Mouse (Mus musculus) cortical plate, adult 2 months (tissue): ENCODE results near the gene Cd59a. TPM values are rescaled to one million over a fixed set of nuclear protein-coding genes. Genes with fewer than 3 reads are reported as not detected.

Experiments
- H3K27ac ChIP-seq: fragments of 200-500 bp; 2 replicates; pipeline ENCODE4 v1.5.1; 2012; ENCODE audit warnings: low read length, control low read depth, inconsistent platforms; ENCODE audit not compliant: insufficient read depth
- H3K4me1 ChIP-seq: fragments of 200-500 bp; 2 replicates; pipeline ENCODE4 v1.6.1; 2011; ENCODE audit warnings: low read length; ENCODE audit not compliant: control insufficient read depth, insufficient read depth
- H3K4me3 ChIP-seq: fragments of 200-500 bp; 2 replicates; pipeline ENCODE4 v1.5.1; 2011; ENCODE audit warnings: mild to moderate bottlenecking, low read length, control low read depth; ENCODE audit not compliant: insufficient read depth
- CTCF ChIP-seq: fragments of 200-500 bp; IDR thresholded peaks from 2 replicates; pipeline ENCODE4 v1.5.1; 2011; ENCODE audit warnings: mild to moderate bottlenecking, control low read depth, low read length; ENCODE audit not compliant: insufficient read depth; ENCODE audit errors: extremely low read depth
- POLR2A ChIP-seq: fragments of 200-500 bp; IDR thresholded peaks from 2 replicates; pipeline ENCODE4 v1.6.1; 2011; ENCODE audit warnings: mild to moderate bottlenecking, low read length, control low read depth; ENCODE audit not compliant: insufficient read depth; ENCODE audit errors: extremely low read depth
- polyA plus RNA-seq: library from polyadenylated mRNA; depleted of rRNA; stranded (reverse); fragments of >200 nt; gene quantifications from 2 replicates; pipeline ENCODE4 v1.2.3, GENCODE M21; 2012

The Cd59a gene
- polyA plus RNA-seq, 1 experiment, result 14.9 TPM

DNA sequence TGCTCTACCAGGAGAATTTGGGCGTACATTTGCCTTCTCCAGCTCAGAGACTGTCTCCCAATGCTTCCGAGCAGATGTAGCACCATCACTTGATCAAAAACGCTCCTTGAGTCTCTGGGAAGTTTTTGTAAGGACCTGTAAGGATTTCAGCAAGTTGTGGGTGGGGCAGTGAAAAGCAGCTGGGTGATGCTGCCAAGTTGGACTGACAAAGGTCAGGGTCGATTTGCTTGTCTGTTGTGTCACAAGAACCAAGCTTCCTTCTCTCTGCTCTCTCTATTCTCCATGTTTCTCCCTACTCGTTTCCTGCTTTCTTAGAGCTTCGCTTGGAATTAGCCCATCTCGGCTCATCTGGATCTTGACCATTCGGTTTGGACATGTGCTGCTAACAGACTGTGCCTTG lies 46.5 kb downstream of the Cd59a start:
- TF ChIP-seq POLR2A (no peak), CTCF (no peak)
- Histone ChIP-seq H3K4me1 (no peaks in the 10 kb centered on the region), H3K4me3 (no peak overlapping the region), H3K27ac (no peak overlapping the region)

GRCm38 (mm10) chr2:104144004-104144403 lies 48.4 kb downstream of the Cd59a start:
- TF ChIP-seq CTCF (no peak), POLR2A (no peak)
- Histone ChIP-seq H3K4me3 (no peak overlapping the region), H3K4me1 (no peaks in the 10 kb centered on the region), H3K27ac (no peak overlapping the region)

DNA sequence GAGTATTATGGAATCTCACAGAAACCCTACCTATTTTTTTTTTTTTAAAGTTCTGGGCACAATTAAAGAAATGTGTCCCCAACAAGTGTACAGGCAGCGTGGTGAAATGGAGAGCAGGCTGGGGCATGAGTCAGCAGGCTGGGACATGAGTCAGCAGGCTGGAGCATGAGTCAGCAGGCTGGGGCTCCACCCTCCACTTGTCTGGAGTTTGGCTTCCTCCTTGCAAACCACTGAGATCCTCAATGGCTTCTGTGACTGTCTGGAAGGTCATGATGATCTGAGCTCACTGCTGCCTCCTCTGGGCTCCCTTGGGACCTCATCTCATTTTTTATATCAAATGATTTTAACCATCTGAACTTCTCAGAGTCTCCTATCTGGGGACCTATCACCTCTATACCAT lies 50.4 kb downstream of the Cd59a start:
- Histone ChIP-seq H3K4me3 (no peak overlapping the region), H3K27ac (no peak overlapping the region), H3K4me1 (no peaks in the 10 kb centered on the region)
- TF ChIP-seq CTCF, result 0 out of 2 replicates have a peak, but pooled peaks have one; percentile 17
- TF ChIP-seq POLR2A, result no peak

DNA sequence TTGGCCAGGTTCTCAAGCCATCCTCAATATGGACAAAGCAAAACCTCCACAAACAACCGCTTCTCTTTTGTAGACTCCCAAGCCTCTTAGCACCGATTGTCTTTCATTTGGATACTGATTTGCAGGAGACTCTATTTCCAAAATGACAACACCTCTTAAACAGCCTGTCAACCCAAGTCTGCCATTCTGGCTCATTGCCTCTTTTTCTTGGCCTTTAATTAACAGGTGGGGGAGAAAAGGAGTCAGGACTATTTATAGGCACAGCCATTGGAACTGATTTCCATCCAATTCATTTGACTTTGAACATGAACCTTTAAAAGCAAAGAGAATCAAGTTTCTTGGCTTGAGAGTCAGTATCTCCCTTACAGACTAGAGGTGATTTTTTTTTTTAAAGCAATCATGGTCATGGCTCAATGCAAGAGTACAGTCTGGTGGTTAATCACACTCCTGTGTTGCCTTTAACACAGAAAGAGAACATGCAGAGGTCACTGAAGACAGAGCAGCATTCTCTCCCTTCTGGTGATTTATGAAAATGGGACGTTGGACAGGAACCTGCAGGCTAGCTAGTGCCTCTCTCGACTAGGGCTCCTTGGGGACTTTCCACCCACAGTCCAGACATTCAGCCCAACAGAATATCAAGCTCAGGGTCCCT lies 52.4 kb downstream of the Cd59a start:
- TF ChIP-seq POLR2A (no peak), CTCF (no peak)
- Histone ChIP-seq H3K4me3 (no peak overlapping the region), H3K4me1 (no peaks in the 10 kb centered on the region), H3K27ac (no peak overlapping the region)

DNA sequence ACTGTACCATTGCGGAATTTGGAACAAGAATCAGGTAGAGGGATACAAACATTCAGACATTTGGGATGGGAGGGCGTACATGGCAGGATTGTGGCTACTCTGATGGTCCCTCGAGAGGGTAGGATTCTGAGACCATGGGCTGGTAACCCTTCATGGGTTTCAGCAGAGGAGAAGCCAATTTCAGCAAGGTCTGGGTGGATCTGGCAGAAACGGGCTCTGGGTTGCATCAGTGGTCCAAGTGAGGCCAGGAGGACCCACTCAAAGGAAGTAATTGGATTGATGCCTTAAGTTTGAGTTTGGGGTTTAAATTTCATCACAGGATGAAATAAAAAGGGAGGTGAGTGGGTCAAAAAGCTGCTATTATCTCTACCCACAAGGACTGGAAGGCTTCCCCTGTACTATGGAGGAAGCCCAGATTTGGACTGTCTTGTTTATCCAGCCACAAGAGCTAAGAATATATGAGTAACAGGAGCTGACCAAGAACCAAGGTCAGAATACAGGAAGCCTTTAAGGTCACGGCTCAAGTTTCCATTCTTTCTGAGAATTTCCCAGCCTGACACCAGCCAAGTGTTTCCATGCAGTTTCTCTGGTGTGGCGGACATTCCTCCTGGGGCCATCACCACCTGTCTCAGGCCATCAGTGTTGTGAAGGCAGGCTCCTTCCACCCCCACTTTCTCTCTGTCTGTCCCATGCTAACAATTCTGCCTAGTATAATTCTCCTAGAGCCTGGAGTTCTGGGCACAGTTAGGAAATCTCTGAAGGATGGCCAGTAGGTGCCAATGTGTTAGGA lies 55.2 kb downstream of the Cd59a start:
- Histone ChIP-seq H3K4me3 (no peak overlapping the region), H3K4me1 (no peaks in the 10 kb centered on the region), H3K27ac (no peak overlapping the region)
- TF ChIP-seq POLR2A (no peak), CTCF (no peak)

DNA sequence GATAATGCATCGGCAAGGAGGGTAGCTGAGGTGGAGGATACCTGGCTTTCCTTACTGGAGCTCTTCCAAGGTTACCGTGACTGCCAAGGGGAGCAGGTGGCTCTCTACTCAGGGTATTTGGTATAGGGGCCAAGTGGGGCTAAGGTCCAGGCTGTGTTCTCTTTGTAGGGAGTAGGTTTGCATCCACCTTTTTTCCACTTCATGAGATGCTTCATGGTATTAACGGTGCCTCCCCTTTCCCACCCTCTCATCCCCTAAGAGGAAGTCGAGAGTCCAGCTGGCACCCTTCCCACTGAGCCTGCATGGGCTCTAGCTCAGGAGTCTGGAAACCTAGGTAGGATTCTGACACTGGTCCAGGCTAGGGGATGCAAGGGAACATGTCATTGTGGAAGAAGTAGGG lies 57.7 kb downstream of the Cd59a start:
- Histone ChIP-seq H3K4me1 (no peaks in the 10 kb centered on the region), H3K27ac (no peak overlapping the region)
- TF ChIP-seq CTCF (no peak), POLR2A (no peak)

DNA sequence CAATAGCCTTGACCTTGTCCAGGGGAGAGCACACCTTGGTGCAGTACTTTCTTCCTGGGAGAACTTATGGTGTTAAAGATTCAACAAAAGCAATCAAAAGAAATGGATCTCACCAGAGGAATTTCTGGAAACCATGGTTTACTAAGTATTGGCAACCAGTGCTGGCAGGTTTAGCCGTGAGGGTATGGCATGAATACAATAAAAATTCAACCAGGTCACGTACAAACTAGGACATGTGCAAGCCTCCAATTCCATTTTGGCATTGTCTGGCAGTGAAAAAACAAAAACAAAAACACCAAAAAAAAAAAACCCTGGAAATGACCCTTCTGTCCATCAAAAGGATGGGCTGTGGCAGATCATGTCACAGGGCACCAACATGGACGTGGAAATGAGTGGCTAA lies 58.3 kb downstream of the Cd59a start:
- Histone ChIP-seq H3K4me1 (no peaks in the 10 kb centered on the region), H3K4me3 (no peak overlapping the region), H3K27ac (no peak overlapping the region)
- TF ChIP-seq CTCF, result no peak
- TF ChIP-seq POLR2A, result no peak

More for the DNA sequence above, 57.7 kb downstream of the Cd59a start:
- H3K4me3 ChIP-seq, result no peak overlapping the region

GRCm38 (mm10) chr2:104157831-104158230 lies 62.2 kb downstream of the Cd59a start:
- Histone ChIP-seq H3K4me1 (no peaks in the 10 kb centered on the region), H3K27ac (no peak overlapping the region), H3K4me3 (no peak overlapping the region)
- no peak for TF ChIP-seq CTCF
- no peak for TF ChIP-seq POLR2A

- H3K27ac ChIP-seq, result no peak overlapping the region
- no peak overlapping the region for H3K4me3 ChIP-seq
- no peaks in the 10 kb centered on the region for H3K4me1 ChIP-seq
- TF ChIP-seq CTCF (no peak), POLR2A (no peak)
These were observed 67.8 kb downstream of the Cd59a start for GRCm38 (mm10) chr2:104163418-104163817.
